Mouse (Mus musculus) retina, postnatal 1 day (tissue): Measurements from ENCODE around the gene Cd300ld5.
"Not testable (repeated sequence)": the region's sequence is repeated elsewhere in the genome, so short reads cannot be mapped to it uniquely, and the experiment has no call there.

ENCODE experiments used
- DNase-seq: peaks from one replicate; pipeline ENCODE4 v3.0.0-alpha.2; 2012

Gene Cd300ld5

DNA sequence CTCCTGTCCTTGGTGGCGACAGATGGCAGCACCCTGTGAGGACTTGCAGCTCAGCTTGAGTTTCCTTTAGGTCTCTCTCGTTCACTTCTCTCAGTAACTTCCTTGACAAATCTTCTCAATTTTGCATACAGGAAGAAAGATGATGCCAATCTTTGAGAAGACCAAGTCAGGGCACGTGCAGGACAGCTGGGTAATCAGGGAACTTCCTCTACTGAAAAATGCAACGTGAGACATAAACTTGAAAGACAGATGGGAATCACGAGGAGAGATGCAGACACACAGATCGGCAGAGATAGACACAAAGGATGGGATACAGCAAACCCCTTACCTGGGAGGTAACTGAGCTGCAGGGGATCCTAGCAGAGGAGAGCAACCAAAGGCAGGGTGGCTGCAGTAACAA is 10.7 kb downstream of the Cd300ld5 start, which contains the start of gene Cd300ld4:
TSS of gene Cd300ld4 (minus strand) at position 101 of the 400 bp plus-strand sequence.
- not testable (repeated sequence) for DNase-seq

DNA sequence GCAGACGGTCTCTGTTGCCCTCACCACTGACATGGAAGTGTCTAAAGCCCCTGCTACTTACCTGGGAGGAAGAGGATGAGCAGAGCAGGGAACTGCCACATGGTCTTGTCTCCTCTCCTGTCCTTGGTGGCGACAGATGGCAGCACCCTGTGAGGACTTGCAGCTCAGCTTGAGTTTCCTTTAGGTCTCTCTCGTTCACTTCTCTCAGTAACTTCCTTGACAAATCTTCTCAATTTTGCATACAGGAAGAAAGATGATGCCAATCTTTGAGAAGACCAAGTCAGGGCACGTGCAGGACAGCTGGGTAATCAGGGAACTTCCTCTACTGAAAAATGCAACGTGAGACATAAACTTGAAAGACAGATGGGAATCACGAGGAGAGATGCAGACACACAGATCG is 21.5 kb downstream of the Cd300ld5 start, which contains the start of gene Cd300ld2:
TSS of gene Cd300ld2 (minus strand) at position 101 of the 400 bp plus-strand sequence.
- not testable (repeated sequence) for DNase-seq

DNA sequence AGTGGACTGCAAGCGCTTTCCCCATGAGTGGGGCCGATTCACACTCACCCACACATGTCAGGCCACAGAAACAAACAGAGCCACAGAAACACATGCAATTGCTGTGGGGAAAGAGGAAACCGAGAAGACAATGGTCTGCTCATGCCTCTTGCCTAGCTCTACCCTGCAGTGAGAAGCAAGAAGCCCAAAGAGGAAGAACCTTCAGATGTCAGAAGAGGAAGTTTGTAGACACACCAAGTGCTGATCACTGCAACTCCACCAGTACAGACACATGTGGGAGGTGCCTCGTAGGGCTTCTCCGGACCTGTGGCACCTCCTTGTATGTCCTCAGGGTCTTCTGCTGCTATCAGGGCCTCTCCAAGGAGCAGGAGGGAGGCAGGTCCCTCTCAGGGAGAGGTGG is 33.5 kb downstream of the Cd300ld5 start:
- no peak for DNase-seq

DNA sequence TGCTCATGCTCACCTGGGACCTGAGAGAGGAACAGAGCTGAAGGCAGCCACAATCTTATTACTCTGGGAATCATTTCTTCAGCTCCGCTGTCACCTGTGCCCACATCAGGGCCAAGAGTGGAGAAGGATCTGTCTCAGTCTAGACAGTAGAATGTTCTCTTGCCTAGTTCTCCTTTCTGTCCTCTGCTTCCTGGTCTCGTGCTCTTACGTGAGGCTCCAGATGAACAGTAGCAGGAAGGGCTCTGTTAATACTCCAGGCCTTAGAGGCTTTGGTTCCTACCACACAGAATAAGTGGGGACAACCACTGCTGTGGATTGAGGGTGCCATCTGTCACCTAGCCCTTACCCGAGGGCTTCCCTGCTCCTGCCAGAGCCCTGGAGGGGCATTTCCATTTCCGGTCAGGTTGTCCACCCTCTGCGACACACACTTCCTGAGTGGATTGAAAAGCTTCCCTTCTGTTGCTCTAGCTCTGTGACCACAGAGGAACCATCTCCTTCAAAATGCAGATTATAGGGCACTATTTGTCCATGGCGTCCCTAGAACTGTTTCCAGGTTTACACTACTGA is 36.0 kb downstream of the Cd300ld5 start, which contains the start of gene Cd300c2:
TSS of gene Cd300c2 (minus strand) at position 407 of the 567 bp plus-strand sequence.
- no peak for DNase-seq

DNA sequence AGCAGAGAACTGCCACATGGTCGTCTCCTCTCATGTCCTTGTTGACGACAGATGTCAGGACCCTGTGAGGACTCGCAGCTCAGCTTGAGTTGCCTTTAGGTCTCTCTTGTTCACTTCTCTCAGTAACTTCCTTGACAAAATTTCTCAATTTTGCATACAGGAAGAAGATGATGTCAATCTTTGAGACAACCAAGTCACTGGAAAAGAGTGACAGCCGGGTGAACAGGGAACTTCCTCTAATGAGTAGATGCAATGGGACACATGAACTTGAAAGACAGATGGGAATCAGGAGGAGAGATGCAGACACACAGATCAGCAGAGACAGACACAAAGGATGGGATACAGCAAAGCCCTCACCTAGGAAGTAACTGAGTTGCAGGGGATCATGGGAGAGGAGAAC is 47.8 kb downstream of the Cd300ld5 start, which contains the start of gene Cd300ld:
TSS of gene Cd300ld (minus strand) at position 130 of the 400 bp plus-strand sequence.
- DNase-seq = no peak

DNA sequence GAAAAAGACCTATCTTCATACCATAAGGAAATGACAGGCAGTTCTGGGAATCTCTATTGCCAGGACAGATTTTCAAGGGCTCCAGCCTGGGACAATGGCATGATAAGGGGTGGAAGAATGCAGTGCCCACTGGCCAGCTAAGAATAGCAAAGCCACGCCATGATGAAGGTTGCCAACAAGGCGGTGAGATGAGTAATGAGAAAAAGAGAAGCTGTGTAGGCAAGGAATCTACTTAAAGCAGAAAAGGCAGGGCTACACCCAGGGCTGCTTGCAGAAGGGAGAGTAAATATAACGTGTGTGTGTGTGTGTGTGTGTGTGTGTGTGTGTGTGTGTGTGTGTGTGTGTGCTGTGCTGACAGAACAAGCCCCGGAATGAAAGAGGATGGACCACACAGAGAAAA is 55.7 kb downstream of the Cd300ld5 start:
- DNase-seq = no peak
